Mouse (Mus musculus): ENCODE results near the gene Apbb2. TPM values are rescaled to one million over a fixed set of nuclear protein-coding genes. Genes with fewer than 3 reads are reported as not detected.

Apbb2 gene
- total RNA-seq, 2 experiments from 2014 or later = 69.4 to 79.6 TPM

- no peak for DNase-seq (ENCODE audit: low spot score in 2 of 2)
Observed at GRCm38 (mm10) chr5:66603223-66603622, 15.4 kb downstream of the Apbb2 start.

GRCm38 (mm10) chr5:66602287-66602820 is 16.2 kb downstream of the Apbb2 start:
- no peak for DNase-seq (ENCODE audit: low spot score in 2 of 2)

GRCm38 (mm10) chr5:66600415-66600814 is 18.2 kb downstream of the Apbb2 start:
- DNase-seq (ENCODE audit: low spot score in 2 of 2) = no peak

GRCm38 (mm10) chr5:66599888-66600287 is 18.7 kb downstream of the Apbb2 start:
- no peak for DNase-seq (ENCODE audit: low spot score in 2 of 2)

- DNase-seq (ENCODE audit: low spot score in 2 of 2) = no peak
Observed at GRCm38 (mm10) chr5:66596296-66596695, 22.3 kb downstream of the Apbb2 start.

- no peak for DNase-seq (ENCODE audit: low spot score in 2 of 2)
Observed at GRCm38 (mm10) chr5:66594881-66595280, 23.7 kb downstream of the Apbb2 start.

GRCm38 (mm10) chr5:66586236-66586745 is 32.3 kb downstream of the Apbb2 start:
- no peak for DNase-seq (ENCODE audit: low spot score in 2 of 2)

GRCm38 (mm10) chr5:66583019-66583406 is 35.6 kb downstream of the Apbb2 start:
- no peak for DNase-seq (ENCODE audit: low spot score in 2 of 2)

GRCm38 (mm10) chr5:66582281-66583018 is 36.1 kb downstream of the Apbb2 start:
- no peak for DNase-seq (ENCODE audit: low spot score in 2 of 2)

- no peak for DNase-seq (ENCODE audit: low spot score in 2 of 2)
Observed at GRCm38 (mm10) chr5:66579066-66579465, 39.5 kb downstream of the Apbb2 start.

- no peak for DNase-seq (ENCODE audit: low spot score in 2 of 2)
Observed at GRCm38 (mm10) chr5:66576299-66576698, 42.3 kb downstream of the Apbb2 start.

- no peak for DNase-seq (ENCODE audit: low spot score in 2 of 2)
Observed at GRCm38 (mm10) chr5:66575148-66575547, 43.4 kb downstream of the Apbb2 start.

GRCm38 (mm10) chr5:66573266-66573665 is 45.3 kb downstream of the Apbb2 start:
- DNase-seq (ENCODE audit: low spot score in 2 of 2) = no peak

- no peak for DNase-seq (ENCODE audit: low spot score in 2 of 2)
Observed at GRCm38 (mm10) chr5:66572086-66572855, 46.3 kb downstream of the Apbb2 start.

- DNase-seq (ENCODE audit: low spot score in 2 of 2) = no peak
Observed at GRCm38 (mm10) chr5:66570709-66571108, 47.9 kb downstream of the Apbb2 start.

GRCm38 (mm10) chr5:66569141-66569801 is 49.3 kb downstream of the Apbb2 start:
- DNase-seq (ENCODE audit: low spot score in 2 of 2) = no peak

GRCm38 (mm10) chr5:66568002-66568401 is 50.6 kb downstream of the Apbb2 start:
- DNase-seq (ENCODE audit: low spot score in 2 of 2) = no peak

GRCm38 (mm10) chr5:66567424-66567823 is 51.2 kb downstream of the Apbb2 start:
- DNase-seq (ENCODE audit: low spot score in 2 of 2) = no peak

GRCm38 (mm10) chr5:66559591-66560175 is 58.9 kb downstream of the Apbb2 start:
- DNase-seq (ENCODE audit: low spot score in 2 of 2) = no peak

GRCm38 (mm10) chr5:66558094-66558493 is 60.5 kb downstream of the Apbb2 start:
- DNase-seq (ENCODE audit: low spot score in 2 of 2) = no peak

- no peak for DNase-seq (ENCODE audit: low spot score in 2 of 2)
Observed at GRCm38 (mm10) chr5:66553933-66554332, 64.7 kb downstream of the Apbb2 start.

All from adrenal gland, postnatal 4 days (tissue).